Mouse (Mus musculus): Measurements from ENCODE around the gene Gm15155. TPM values are rescaled to one million over a fixed set of nuclear protein-coding genes. Genes with fewer than 3 reads are reported as not detected.

Gm15155 gene
- not detected in 2 replicates for polyA plus RNA-seq (2012; rRNA removed)
- not detected in 2 replicates for polyA plus RNA-seq (2014; fragmentation: Nextera tagmentation; extraction: Ambion mirVana)

- H3K27ac ChIP-seq: no peak within 1 kb of the TSS
- DNase-seq (ENCODE audit: low read depth in 3 of 3, low spot score in 3 of 3) (no peak), ATAC-seq (ENCODE audit: insufficient read depth) (no peak)
- TF ChIP-seq CTCF (IDR thresholded peaks at IDR 0.05; ENCODE audit: low read depth): no peak
- TF ChIP-seq EP300 (IDR thresholded peaks at IDR 0.05; ENCODE audit: low read depth): no peak
- no peak within 1 kb of the TSS for H3K9ac ChIP-seq (replicated peaks)
- no peaks in the 10 kb centered on the region for H3K4me1 ChIP-seq (replicated peaks; ENCODE audit: control insufficient read depth in 2 of 2, insufficient read depth in 2 of 2, low read length in 1 of 2)
- H3K27me3 ChIP-seq (ENCODE audit: control insufficient read depth, insufficient read depth, low read length): peaks cover 26% of the 10 kb centered on the region
- H3K4me2 ChIP-seq (ENCODE audit: low read depth): peak within 1 kb of the TSS; percentile 32
- peak within 1 kb of the TSS in 1 of 2 experiments; percentile 20; a peak in 1 of 4 replicates for H3K4me3 ChIP-seq (ENCODE audit: insufficient read depth in 1 of 2, low read depth in 2 of 2, low read length in 2 of 2)
- 17% methylated on average over 19 of the region's 19 CpGs for WGBS (ENCODE audit: insufficient replicate concordance)
- H3K9me3 ChIP-seq (ENCODE audit: control insufficient read depth, low read length): no peaks in the 10 kb centered on the region
- no peaks in the 10 kb centered on the region for H3K36me3 ChIP-seq (replicated peaks; ENCODE audit: control insufficient read depth, insufficient read depth, low read depth)
Observed at GRCm38 (mm10) chrX:155624341-155624841, at the start of gene Gm15155. Gm15155 (plus strand) TSS chrX:155624741.

DNA sequence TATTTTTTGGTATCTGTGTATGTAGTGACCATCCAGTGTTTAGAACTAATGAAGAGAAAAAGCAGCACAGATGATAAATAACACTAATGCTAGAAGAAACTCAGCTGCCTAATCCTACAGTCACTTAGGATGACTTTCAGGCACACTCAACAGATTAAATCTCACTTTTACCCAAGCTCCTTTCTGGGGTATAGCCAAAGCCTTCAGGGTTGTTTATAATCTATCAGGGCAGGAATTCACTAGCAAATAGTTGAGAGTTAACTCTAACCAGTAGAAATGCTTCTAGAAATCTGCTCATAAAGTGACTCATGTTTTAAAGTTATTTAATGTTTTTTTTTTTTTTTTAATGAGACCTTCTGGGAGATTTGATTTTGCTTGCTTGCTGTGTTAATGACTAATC is 44.8 kb upstream of the Gm15155 start:
- H3K4me1 ChIP-seq (replicated peaks; ENCODE audit: control insufficient read depth in 2 of 2, insufficient read depth in 2 of 2, low read length in 1 of 2): no peaks in the 10 kb centered on the region
- no peak overlapping the region for H3K4me2 ChIP-seq (ENCODE audit: low read depth)
- no peak overlapping the region for H3K27ac ChIP-seq
- H3K4me3 ChIP-seq (ENCODE audit: insufficient read depth in 1 of 2, low read depth in 2 of 2, low read length in 2 of 2): no peak overlapping the region
- no peaks in the 10 kb centered on the region for H3K36me3 ChIP-seq (replicated peaks; ENCODE audit: control insufficient read depth, insufficient read depth, low read depth)
- ATAC-seq (ENCODE audit: insufficient read depth) (no peak), DNase-seq (ENCODE audit: low read depth in 3 of 3, low spot score in 3 of 3) (no peak)
- no peaks in the 10 kb centered on the region for H3K27me3 ChIP-seq (ENCODE audit: control insufficient read depth, insufficient read depth, low read length)
- no peak overlapping the region for H3K9ac ChIP-seq (replicated peaks)
- TF ChIP-seq EP300 (IDR thresholded peaks at IDR 0.05; ENCODE audit: low read depth) (no peak), CTCF (IDR thresholded peaks at IDR 0.05; ENCODE audit: low read depth) (no peak)
- no peaks in the 10 kb centered on the region for H3K9me3 ChIP-seq (ENCODE audit: control insufficient read depth, low read length)

DNA sequence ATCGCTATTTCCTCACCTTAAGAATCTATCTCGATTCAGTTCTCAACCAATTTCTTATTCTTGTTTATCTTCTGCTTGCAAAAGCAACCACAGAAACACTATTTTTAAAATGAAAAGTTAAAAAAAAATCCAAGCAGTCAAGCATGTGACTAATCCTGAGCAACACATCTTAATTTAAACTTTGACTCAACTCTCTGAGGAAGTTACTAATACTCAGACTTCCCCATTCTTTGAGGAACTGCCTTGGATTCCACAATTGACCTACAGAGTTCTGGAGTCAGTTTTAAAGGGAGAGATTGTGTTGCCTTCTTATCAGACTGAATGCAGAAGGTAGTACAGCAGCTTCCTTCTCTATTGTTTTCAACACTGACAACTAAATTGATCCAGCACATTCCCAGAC is 40.0 kb upstream of the Gm15155 start:
- Histone ChIP-seq H3K36me3 (replicated peaks; ENCODE audit: control insufficient read depth, insufficient read depth, low read depth) (no peaks in the 10 kb centered on the region), H3K4me3 (ENCODE audit: insufficient read depth in 1 of 2, low read depth in 2 of 2, low read length in 2 of 2) (no peak overlapping the region), H3K4me2 (ENCODE audit: low read depth) (no peak overlapping the region), H3K27ac (no peak overlapping the region), H3K9ac (replicated peaks) (no peak overlapping the region), H3K27me3 (ENCODE audit: control insufficient read depth, insufficient read depth, low read length) (no peaks in the 10 kb centered on the region), H3K4me1 (replicated peaks; ENCODE audit: control insufficient read depth in 2 of 2, insufficient read depth in 2 of 2, low read length in 1 of 2) (no peaks in the 10 kb centered on the region), H3K9me3 (ENCODE audit: control insufficient read depth, low read length) (no peaks in the 10 kb centered on the region)
- 17% methylated on average over 2 of the region's 2 CpGs for WGBS (ENCODE audit: insufficient replicate concordance)
- ATAC-seq (ENCODE audit: insufficient read depth): no peak
- peak in 1 of 3 experiments; percentile 6 for DNase-seq (ENCODE audit: low read depth in 3 of 3, low spot score in 3 of 3)
- TF ChIP-seq EP300 (IDR thresholded peaks at IDR 0.05; ENCODE audit: low read depth): no peak
- TF ChIP-seq CTCF (IDR thresholded peaks at IDR 0.05; ENCODE audit: low read depth): no peak

- H3K9ac ChIP-seq (replicated peaks): no peak overlapping the region
- H3K27me3 ChIP-seq (ENCODE audit: control insufficient read depth, insufficient read depth, low read length): no peaks in the 10 kb centered on the region
- no peaks in the 10 kb centered on the region for H3K4me1 ChIP-seq (replicated peaks; ENCODE audit: control insufficient read depth in 2 of 2, insufficient read depth in 2 of 2, low read length in 1 of 2)
- no peaks in the 10 kb centered on the region for H3K36me3 ChIP-seq (replicated peaks; ENCODE audit: control insufficient read depth, insufficient read depth, low read depth)
- H3K27ac ChIP-seq: no peak overlapping the region
- ATAC-seq (ENCODE audit: insufficient read depth) (no peak), DNase-seq (ENCODE audit: low read depth in 3 of 3, low spot score in 3 of 3) (no peak)
- H3K4me2 ChIP-seq (ENCODE audit: low read depth): no peak overlapping the region
- WGBS (ENCODE audit: insufficient replicate concordance): 47% methylated on average over 3 of the region's 3 CpGs
- H3K4me3 ChIP-seq (ENCODE audit: insufficient read depth in 1 of 2, low read depth in 2 of 2, low read length in 2 of 2): no peak overlapping the region
- no peak for TF ChIP-seq CTCF (IDR thresholded peaks at IDR 0.05; ENCODE audit: low read depth)
- no peak for TF ChIP-seq EP300 (IDR thresholded peaks at IDR 0.05; ENCODE audit: low read depth)
- no peaks in the 10 kb centered on the region for H3K9me3 ChIP-seq (ENCODE audit: control insufficient read depth, low read length)
Observed at GRCm38 (mm10) chrX:155591490-155591889, 33.1 kb upstream of the Gm15155 start.

DNA sequence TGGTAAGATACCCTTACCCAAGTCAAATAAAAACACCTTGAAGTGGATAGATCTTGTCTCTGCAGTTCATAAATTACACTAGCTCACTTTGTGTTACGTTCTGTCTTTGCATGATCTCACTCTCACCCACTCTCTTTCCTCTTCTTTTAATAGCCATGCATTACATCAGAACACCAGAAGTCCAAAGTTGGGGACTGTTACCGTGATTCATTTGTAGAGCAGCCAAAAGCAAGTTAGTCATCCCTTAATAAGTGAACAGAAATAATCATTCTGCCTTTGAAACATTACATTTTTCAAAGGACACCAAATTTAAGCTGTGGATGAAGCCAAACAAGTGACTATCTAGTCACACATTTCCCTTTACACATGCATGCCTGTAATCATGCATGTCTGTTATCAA is 32.1 kb upstream of the Gm15155 start:
- ATAC-seq (ENCODE audit: insufficient read depth) (no peak), DNase-seq (ENCODE audit: low read depth in 3 of 3, low spot score in 3 of 3) (no peak)
- TF ChIP-seq CTCF (IDR thresholded peaks at IDR 0.05; ENCODE audit: low read depth) (no peak), EP300 (IDR thresholded peaks at IDR 0.05; ENCODE audit: low read depth) (no peak)
- H3K4me2 ChIP-seq (ENCODE audit: low read depth): no peak overlapping the region
- H3K9me3 ChIP-seq (ENCODE audit: control insufficient read depth, low read length): no peaks in the 10 kb centered on the region
- H3K27me3 ChIP-seq (ENCODE audit: control insufficient read depth, insufficient read depth, low read length): no peaks in the 10 kb centered on the region
- H3K4me3 ChIP-seq (ENCODE audit: insufficient read depth in 1 of 2, low read depth in 2 of 2, low read length in 2 of 2): no peak overlapping the region
- H3K9ac ChIP-seq (replicated peaks): no peak overlapping the region
- H3K27ac ChIP-seq: no peak overlapping the region
- WGBS (ENCODE audit: insufficient replicate concordance): 32% methylated on average over 2 of the region's 2 CpGs
- no peaks in the 10 kb centered on the region for H3K4me1 ChIP-seq (replicated peaks; ENCODE audit: control insufficient read depth in 2 of 2, insufficient read depth in 2 of 2, low read length in 1 of 2)
- no peaks in the 10 kb centered on the region for H3K36me3 ChIP-seq (replicated peaks; ENCODE audit: control insufficient read depth, insufficient read depth, low read depth)

All from liver, embryonic 14.5 days (tissue).